Mouse (Mus musculus) lung, postnatal 0 days (tissue): Measurements from ENCODE around the gene Six3.

Experiments
- CTCF ChIP-seq: IDR thresholded peaks from 2 replicates; pipeline ENCODE4 v1.5.1; 2016; ENCODE audit warnings: antibody characterized with exemption, mild to moderate bottlenecking
- EP300 ChIP-seq: IDR thresholded peaks from 2 replicates; pipeline ENCODE4 v1.6.1; 2016; ENCODE audit warnings: antibody characterized with exemption, mild to moderate bottlenecking, control low read depth

DNA sequence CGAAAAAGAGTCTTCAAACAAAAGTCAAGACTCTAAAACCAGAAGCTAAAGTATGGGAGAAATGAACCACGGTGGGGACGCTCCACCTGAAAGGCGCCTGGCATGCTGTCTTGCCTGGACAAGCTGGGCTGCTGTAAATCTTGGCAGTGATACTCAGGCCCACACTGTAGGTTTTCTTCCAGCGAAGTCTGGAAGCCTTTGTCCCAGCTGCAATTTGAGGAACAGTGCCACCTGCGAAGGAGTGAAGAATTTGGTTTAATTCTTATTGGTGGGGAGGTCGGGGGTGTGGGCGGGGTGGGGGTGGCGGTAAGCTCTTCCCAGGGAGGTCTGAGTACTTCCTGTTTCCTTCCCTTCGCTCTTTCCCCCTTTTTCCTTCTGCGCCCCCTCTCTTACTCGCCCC is 31.9 kb downstream of the Six3 start:
- no peak for TF ChIP-seq CTCF
- no peak for TF ChIP-seq EP300
